Mouse (Mus musculus) frontal cortex, postnatal 14 days (tissue): Measurements from ENCODE around the gene Srrm2.

Experiments
- DNase-seq, 2 experiments: peaks; one replicate each; pipeline ENCODE4 v3.0.0; 2022; ENCODE audit warnings: low spot score in 2 of 2

The Srrm2 gene

GRCm38 (mm10) chr17:23857193-23857592 lies 66.9 kb downstream of the Srrm2 start:
- no peak for DNase-seq

GRCm38 (mm10) chr17:23857913-23858312 lies 67.6 kb downstream of the Srrm2 start:
- DNase-seq, result no peak

GRCm38 (mm10) chr17:23862926-23863325 lies 72.6 kb downstream of the Srrm2 start:
- no peak for DNase-seq

- DNase-seq, result no peak
Observed at GRCm38 (mm10) chr17:23867756-23868155, 77.4 kb downstream of the Srrm2 start, which contains the start of gene Prss21. Gene Prss21, plus strand, starts transcription at chr17:23868056.

GRCm38 (mm10) chr17:23868513-23868912 lies 78.2 kb downstream of the Srrm2 start:
- no peak for DNase-seq
